Mouse (Mus musculus): ENCODE results near the gene Gnb2. TPM values are rescaled to one million over a fixed set of nuclear protein-coding genes. Genes with fewer than 3 reads are reported as not detected.

Gnb2 gene
- 535 and 578 TPM in 2 replicates for polyA plus RNA-seq (2015; fragmentation: Nextera tagmentation; extraction: Ambion mirVana)

- H3K36me3 ChIP-seq, result peaks cover 18% of the 10 kb centered on the region
- peak within 1 kb of the TSS; percentile 94 for H3K9ac ChIP-seq (replicated peaks)
- peak within 1 kb of the TSS; percentile 89 for H3K4me2 ChIP-seq (replicated peaks)
- peaks cover 23% of the 10 kb centered on the region for H3K4me1 ChIP-seq
- peak; percentile 64 for ATAC-seq (replicated peaks)
- peak within 1 kb of the TSS; percentile 87 for H3K4me3 ChIP-seq
- H3K27ac ChIP-seq (replicated peaks), result peak within 1 kb of the TSS; percentile 98
- H3K9me3 ChIP-seq, result no peaks in the 10 kb centered on the region
- H3K27me3 ChIP-seq, result no peaks in the 10 kb centered on the region
- WGBS, result under 1% methylated on average over 40 of the region's 40 CpGs
Observed at GRCm38 (mm10) chr5:137533117-137533827, at the start of gene Gnb2, which contains the start of gene Epo. Gene Gnb2, minus strand, starts transcription at chr5:137533510. Gene Epo, minus strand, starts transcription at chr5:137533242.

GRCm38 (mm10) chr5:137582702-137583101 lies 49.4 kb upstream of the Gnb2 start:
- Histone ChIP-seq H3K27me3 (no peaks in the 10 kb centered on the region), H3K9ac (replicated peaks) (no peak overlapping the region), H3K9me3 (no peaks in the 10 kb centered on the region), H3K4me2 (replicated peaks) (peak overlapping the region; percentile 57), H3K27ac (replicated peaks) (peak overlapping the region; percentile 83), H3K4me1 (peaks cover 13% of the 10 kb centered on the region), H3K4me3 (peak overlapping the region; percentile 45; the same call in 1 of the 2 replicates), H3K36me3 (no peaks in the 10 kb centered on the region)
- WGBS, result 48% methylated on average over 8 of the region's 8 CpGs
- ATAC-seq (replicated peaks), result no peak

GRCm38 (mm10) chr5:137580246-137580645 lies 46.9 kb upstream of the Gnb2 start:
- Histone ChIP-seq H3K4me3 (no peak overlapping the region), H3K4me1 (peaks cover 13% of the 10 kb centered on the region), H3K27me3 (no peaks in the 10 kb centered on the region), H3K9ac (replicated peaks) (no peak overlapping the region), H3K9me3 (no peaks in the 10 kb centered on the region), H3K4me2 (replicated peaks) (no peak overlapping the region), H3K36me3 (no peaks in the 10 kb centered on the region), H3K27ac (replicated peaks) (no peak overlapping the region)
- no peak for ATAC-seq (replicated peaks)
- WGBS, result 83% methylated on average over 6 of the region's 6 CpGs

- WGBS, result 10% methylated on average over 27 of the region's 27 CpGs
Observed at GRCm38 (mm10) chr5:137574470-137574901, 41.2 kb upstream of the Gnb2 start.

GRCm38 (mm10) chr5:137570691-137571586 lies 37.6 kb upstream of the Gnb2 start:
- peaks cover 7% of the 10 kb centered on the region; the same call in 1 of the 2 replicates for H3K36me3 ChIP-seq
- 85% methylated on average over 17 of the region's 17 CpGs for WGBS
- peaks cover 6% of the 10 kb centered on the region for H3K4me1 ChIP-seq
- no peak overlapping the region for H3K27ac ChIP-seq (replicated peaks)
- no peak overlapping the region for H3K4me2 ChIP-seq (replicated peaks)
- no peaks in the 10 kb centered on the region for H3K27me3 ChIP-seq
- ATAC-seq (replicated peaks), result no peak
- no peak overlapping the region for H3K9ac ChIP-seq (replicated peaks)
- no peak overlapping the region for H3K4me3 ChIP-seq
- H3K9me3 ChIP-seq, result no peaks in the 10 kb centered on the region

More at GRCm38 (mm10) chr5:137574470-137574901, 41.2 kb upstream of the Gnb2 start:
- Histone ChIP-seq H3K9ac (replicated peaks) (peak overlapping the region; percentile 30; the same call in 1 of the 2 replicates), H3K4me2 (replicated peaks) (peak overlapping the region; percentile 46), H3K4me1 (peaks cover 6% of the 10 kb centered on the region), H3K27ac (replicated peaks) (no peak overlapping the region), H3K27me3 (no peaks in the 10 kb centered on the region), H3K9me3 (no peaks in the 10 kb centered on the region), H3K36me3 (no peaks in the 10 kb centered on the region), H3K4me3 (peak overlapping the region; percentile 27)
- no peak for ATAC-seq (replicated peaks)

GRCm38 (mm10) chr5:137570181-137570580 lies 36.9 kb upstream of the Gnb2 start:
- Histone ChIP-seq H3K4me3 (no peak overlapping the region), H3K4me1 (peaks cover 6% of the 10 kb centered on the region), H3K4me2 (replicated peaks) (no peak overlapping the region), H3K36me3 (peaks cover 7% of the 10 kb centered on the region; the same call in 1 of the 2 replicates), H3K9ac (replicated peaks) (no peak overlapping the region), H3K9me3 (no peaks in the 10 kb centered on the region), H3K27ac (replicated peaks) (no peak overlapping the region), H3K27me3 (no peaks in the 10 kb centered on the region)
- WGBS, result 66% methylated on average over 7 of the region's 7 CpGs
- ATAC-seq (replicated peaks), result no peak

GRCm38 (mm10) chr5:137569665-137570064 lies 36.4 kb upstream of the Gnb2 start, which contains the start of gene Tfr2:
Gene Tfr2, plus strand, starts transcription at chr5:137569840.
- ATAC-seq (replicated peaks), result no peak
- no peak within 1 kb of the TSS for H3K9ac ChIP-seq (replicated peaks)
- no peak within 1 kb of the TSS for H3K27ac ChIP-seq (replicated peaks)
- 41% methylated on average over 9 of the region's 9 CpGs for WGBS
- no peaks in the 10 kb centered on the region for H3K9me3 ChIP-seq
- H3K27me3 ChIP-seq, result no peaks in the 10 kb centered on the region
- peaks cover 11% of the 10 kb centered on the region; the same call in 1 of the 2 replicates for H3K36me3 ChIP-seq
- H3K4me1 ChIP-seq, result peaks cover 5% of the 10 kb centered on the region
- no peak within 1 kb of the TSS for H3K4me3 ChIP-seq
- no peak within 1 kb of the TSS for H3K4me2 ChIP-seq (replicated peaks)

- Histone ChIP-seq H3K27ac (replicated peaks) (no peak overlapping the region), H3K4me2 (replicated peaks) (no peak overlapping the region), H3K4me3 (no peak overlapping the region), H3K9ac (replicated peaks) (no peak overlapping the region), H3K4me1 (no peaks in the 10 kb centered on the region), H3K9me3 (no peaks in the 10 kb centered on the region), H3K36me3 (peaks cover 13% of the 10 kb centered on the region; the same call in 1 of the 2 replicates), H3K27me3 (no peaks in the 10 kb centered on the region)
- ATAC-seq (replicated peaks), result no peak
- WGBS, result 76% methylated on average over 12 of the region's 12 CpGs
Observed at GRCm38 (mm10) chr5:137569031-137569430, 35.7 kb upstream of the Gnb2 start.

GRCm38 (mm10) chr5:137568223-137568798 lies 35.0 kb upstream of the Gnb2 start:
- ATAC-seq (replicated peaks), result no peak
- H3K4me1 ChIP-seq, result no peaks in the 10 kb centered on the region
- H3K4me3 ChIP-seq, result no peak overlapping the region
- H3K27me3 ChIP-seq, result no peaks in the 10 kb centered on the region
- peaks cover 13% of the 10 kb centered on the region; the same call in 1 of the 2 replicates for H3K36me3 ChIP-seq
- no peak overlapping the region for H3K4me2 ChIP-seq (replicated peaks)
- H3K27ac ChIP-seq (replicated peaks), result no peak overlapping the region
- no peaks in the 10 kb centered on the region for H3K9me3 ChIP-seq
- 82% methylated on average over 8 of the region's 8 CpGs for WGBS
- no peak overlapping the region for H3K9ac ChIP-seq (replicated peaks)

GRCm38 (mm10) chr5:137566416-137566815 lies 33.1 kb upstream of the Gnb2 start:
- Histone ChIP-seq H3K27me3 (no peaks in the 10 kb centered on the region), H3K4me1 (no peaks in the 10 kb centered on the region), H3K9me3 (no peaks in the 10 kb centered on the region), H3K9ac (replicated peaks) (no peak overlapping the region), H3K27ac (replicated peaks) (no peak overlapping the region), H3K4me3 (no peak overlapping the region), H3K4me2 (replicated peaks) (no peak overlapping the region), H3K36me3 (peaks cover 13% of the 10 kb centered on the region; the same call in 1 of the 2 replicates)
- no peak for ATAC-seq (replicated peaks)
- WGBS, result 98% methylated on average over 5 of the region's 5 CpGs

- no peak overlapping the region for H3K27ac ChIP-seq (replicated peaks)
- H3K36me3 ChIP-seq, result peaks cover 13% of the 10 kb centered on the region; the same call in 1 of the 2 replicates
- ATAC-seq (replicated peaks), result no peak
- 74% methylated on average over 6 of the region's 6 CpGs for WGBS
- no peak overlapping the region for H3K4me3 ChIP-seq
- no peak overlapping the region for H3K9ac ChIP-seq (replicated peaks)
- H3K4me1 ChIP-seq, result no peaks in the 10 kb centered on the region
- H3K9me3 ChIP-seq, result no peaks in the 10 kb centered on the region
- H3K27me3 ChIP-seq, result no peaks in the 10 kb centered on the region
- H3K4me2 ChIP-seq (replicated peaks), result no peak overlapping the region
Observed at GRCm38 (mm10) chr5:137565744-137566143, 32.4 kb upstream of the Gnb2 start.
